Mouse (Mus musculus) neutrophil, adult 5-6 weeks (primary cell): ENCODE measurements at regions not wholly inside any gene's neighbourhood (a gene's known extent, or its start where the extent isn't known, plus 50 kb on each side); places are given as distances from the start of the nearest gene placed in this dataset.

Experiments
- ATAC-seq: fragments of 151-379, 151-347 bp; 2 replicates; pipeline ENCODE4 v1.8.0; 2017; ENCODE audit warnings: mild to moderate bottlenecking, moderate TSS enrichment; ENCODE audit not compliant: insufficient number of reproducible peaks, poor library complexity, low FRiP score, severe bottlenecking; ENCODE audit errors: extremely low read depth

DNA sequence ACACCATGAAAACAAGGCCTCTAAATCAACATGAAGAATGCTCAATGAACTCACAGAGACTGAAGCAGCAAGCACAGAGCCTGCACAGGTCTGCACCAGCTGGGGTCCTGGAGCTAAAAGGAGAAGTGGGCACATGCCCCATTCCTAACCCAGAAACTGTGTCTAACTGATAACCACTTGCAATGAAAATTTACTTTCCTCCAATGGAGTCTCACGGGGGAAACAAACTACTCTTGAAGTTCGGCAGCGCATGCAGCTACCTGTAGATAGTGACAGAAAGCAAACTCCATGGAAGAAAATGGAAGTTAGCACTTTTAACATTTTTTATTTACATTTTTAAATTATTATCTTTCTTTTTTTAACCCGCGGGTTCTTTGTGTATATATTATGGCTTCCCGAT, 76.8 kb upstream of the Akap6 start:
- no peak for ATAC-seq

DNA sequence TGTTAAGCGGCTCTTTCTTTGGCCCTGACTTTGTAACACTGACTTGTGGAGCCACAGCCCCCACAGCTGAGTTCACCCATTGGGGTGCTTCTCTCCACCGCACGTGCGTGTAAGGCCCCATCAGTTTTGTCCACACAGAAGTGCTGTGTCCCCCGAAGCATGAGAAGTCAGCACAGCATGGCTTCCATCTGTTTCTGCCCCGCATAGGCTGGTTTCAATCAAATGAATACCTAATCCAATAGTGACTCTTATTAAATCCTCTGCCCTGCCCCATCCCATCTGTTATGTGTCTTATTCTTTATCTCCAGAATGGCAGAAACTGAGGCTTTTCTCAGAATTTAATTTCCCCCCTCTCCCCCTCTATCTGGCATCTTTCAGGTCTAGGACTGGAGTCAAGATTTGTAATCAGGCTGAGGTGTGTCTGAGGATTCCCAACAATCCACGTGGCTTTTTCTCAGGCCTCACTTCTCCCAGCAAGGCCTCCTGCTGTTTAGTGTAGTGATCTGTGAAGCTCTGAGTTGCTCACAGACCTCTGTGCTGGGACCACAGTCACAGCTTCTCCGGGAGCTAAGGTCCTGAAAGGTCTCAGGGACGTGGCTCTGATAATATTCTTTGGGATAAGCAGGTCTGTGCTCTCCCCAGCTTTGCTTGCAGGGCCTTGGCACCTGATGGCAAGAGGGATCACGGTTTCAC, 75.6 kb upstream of the Akap6 start:
- ATAC-seq, result no peak

DNA sequence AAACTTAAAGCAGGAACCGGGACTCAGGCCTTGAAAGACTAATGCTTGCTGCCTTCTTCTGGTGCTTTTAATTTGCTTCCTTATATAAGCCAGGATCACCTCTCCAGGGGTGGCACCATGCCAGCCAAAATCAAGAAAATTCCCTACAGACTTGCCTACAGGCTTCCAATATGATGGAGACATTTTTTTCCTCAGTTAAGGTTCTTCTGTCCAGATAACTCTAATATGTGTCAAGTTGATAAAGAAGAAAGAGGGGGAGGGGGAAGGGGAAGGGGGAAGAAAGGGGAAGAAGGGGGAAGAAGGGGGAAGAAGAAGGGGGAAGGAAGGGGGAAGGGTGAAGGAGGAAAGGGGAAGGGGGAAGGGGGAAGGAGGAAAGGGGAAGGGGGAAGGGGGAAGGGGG, 74.3 kb upstream of the Akap6 start:
- 0 out of 2 replicates have a peak, but pooled peaks have one; percentile 8 for ATAC-seq

DNA sequence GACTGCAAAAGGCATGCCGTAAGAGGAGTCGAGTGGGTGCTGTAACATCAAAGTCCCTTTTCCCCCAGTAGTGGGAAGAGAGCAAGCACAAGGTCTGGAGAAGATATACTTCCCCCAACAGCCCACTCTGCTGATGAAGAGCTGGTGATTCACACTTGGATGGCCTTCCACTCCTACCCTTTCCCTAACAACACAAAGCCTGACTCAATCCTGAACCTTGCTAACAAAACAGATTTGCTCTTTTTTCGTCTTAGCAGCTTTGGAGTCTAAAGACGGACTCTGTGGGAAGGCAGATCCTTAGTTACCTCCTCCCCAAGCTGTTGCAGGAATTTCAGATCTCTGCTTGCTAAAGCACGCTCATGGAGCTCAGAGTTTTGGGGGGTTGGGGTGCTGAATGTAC, 70.4 kb upstream of the Akap6 start:
- no peak for ATAC-seq

DNA sequence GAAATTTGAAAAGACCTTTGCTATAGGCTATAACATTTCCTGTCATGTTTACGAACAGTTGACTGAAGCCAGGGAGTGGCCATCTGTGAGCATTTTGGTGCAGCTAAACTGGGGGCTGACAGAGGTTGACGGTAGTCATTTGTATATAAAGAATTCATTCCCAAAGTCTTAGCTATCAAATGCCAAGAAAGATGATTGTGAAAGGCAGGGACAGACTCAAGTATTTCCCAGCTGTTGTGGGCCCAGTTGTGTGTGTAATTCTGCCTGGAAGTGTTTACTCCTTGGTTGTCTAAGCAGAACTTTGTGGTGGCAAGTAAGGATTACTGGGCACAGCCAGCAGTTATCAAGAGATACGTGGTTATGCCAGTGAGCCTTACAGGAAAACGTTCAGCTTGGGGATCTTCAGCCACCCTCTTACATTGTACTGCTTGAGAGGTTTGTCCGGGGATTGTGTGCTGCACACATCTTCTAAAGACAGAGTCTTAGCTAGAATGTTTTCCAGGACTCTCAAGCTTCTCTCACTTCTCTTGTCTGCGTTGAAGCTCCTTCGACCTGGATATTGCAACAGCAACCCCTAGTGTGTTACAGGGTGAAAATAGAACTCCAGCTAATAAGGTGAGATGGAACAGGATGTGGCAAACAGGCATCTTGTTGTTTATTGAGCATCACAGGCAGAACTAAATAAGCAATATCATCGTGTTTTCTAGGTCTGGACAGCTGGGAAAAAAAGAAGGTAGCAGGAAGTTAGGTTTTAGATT, 63.9 kb upstream of the Akap6 start:
- 0 out of 2 replicates have a peak, but pooled peaks have one; percentile 27 for ATAC-seq

DNA sequence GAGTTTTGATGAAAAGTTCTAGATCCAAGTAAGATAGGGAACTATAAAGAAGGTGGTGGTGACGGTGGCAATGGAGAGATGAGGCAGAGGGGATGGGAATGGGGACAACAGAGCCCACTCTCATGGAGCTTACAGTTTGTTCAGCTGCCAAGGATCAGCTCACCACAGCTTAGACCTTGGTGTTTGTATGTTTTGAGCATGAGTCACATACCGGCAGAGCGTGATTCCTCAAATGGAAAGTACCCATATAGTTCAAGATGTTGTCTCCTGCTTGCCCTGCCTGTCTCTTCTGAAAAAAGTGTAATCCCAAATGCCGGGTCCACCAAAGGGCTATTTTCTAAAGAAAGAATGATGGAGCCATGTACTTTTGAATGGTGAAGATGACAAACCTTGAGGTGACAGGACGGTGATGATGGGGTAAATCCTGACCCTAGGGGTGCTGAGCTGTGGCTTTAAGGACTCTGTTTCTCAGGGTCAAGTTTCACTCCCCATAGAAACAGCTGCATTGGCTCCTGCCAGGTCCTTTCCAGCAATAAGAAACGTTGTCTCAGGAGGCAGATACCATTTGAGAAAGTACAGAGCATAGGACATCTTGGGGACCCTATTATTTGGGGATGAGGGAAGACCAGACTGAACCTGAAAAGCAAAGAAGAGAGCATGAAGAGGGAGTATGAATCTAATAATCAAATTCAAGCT, 62.8 kb upstream of the Akap6 start:
- no peak for ATAC-seq

DNA sequence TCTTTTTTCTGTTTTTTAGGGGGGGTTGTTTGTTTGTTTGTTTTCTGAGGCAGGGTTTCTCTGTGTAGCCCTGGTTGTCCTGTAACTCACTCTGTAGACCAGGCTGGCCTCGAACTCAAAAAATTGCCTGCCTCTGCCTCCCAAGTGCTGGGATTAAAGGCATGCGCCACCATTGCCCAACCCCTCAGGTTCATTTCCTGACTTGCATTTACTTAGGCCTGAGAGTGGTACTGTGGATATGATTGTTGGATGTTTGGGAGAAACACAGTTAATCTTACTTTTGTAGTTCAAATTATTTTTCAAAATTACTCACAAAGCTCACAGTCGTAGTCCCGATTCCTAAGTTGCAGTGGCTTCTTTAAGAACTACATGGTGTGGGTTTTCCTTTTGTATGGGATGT, 62.3 kb upstream of the Akap6 start:
- ATAC-seq, result no peak

DNA sequence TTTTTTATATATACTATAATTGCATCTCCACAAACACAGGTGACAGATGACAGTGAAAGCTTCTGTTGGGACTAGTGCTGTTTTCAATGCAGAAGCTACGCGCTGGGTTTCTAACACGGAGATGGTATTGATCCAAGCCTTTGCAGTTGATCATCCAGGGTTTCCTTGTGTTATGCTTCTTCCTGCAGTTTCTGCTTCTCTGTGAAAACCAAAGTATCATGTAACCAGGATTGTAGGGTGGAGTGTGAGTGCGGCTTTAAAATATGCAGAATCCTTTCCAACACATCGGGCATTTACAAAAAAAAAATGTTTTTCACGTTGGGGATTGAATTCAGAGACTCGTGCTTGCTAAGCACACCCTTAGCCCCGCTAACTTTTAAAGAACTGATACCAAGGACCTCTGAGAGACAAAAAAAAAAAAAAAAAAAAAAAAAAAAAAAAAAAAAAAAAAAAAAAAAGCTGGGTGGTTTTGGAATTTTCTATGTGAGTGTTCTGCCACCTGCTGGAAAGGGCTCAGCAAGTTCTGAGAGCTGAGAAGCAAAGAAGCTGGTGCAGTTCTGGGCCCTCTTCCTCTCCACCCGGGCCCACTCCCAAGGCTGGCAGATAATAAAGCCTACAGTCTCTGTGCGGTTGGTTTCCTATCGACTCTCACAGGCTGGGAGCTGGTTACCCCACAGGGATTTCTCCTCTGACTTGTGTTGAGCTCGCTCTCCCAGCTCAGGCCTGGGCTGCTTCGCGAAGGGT, 61.5 kb upstream of the Akap6 start:
- peak; percentile 77 for ATAC-seq

DNA sequence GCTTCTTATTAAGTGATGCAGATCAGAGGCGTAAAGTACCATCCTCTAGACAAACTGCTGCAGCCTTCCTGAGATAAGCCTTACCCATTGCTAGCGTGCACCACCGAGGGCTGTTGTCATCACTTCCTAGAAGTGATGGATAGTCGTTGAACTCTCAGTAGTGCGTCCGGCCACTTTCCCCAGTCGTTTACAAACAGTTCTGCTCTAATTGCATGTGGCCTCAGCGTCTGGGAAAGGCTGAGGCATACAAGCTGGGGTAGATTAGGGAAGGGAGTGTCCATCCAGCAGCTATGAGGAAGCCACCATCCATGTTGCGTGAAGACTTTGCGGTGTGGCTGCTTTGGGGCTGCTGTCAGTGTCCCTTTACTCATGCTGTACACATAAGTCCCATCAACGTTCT, 60.7 kb upstream of the Akap6 start:
- ATAC-seq, result no peak

DNA sequence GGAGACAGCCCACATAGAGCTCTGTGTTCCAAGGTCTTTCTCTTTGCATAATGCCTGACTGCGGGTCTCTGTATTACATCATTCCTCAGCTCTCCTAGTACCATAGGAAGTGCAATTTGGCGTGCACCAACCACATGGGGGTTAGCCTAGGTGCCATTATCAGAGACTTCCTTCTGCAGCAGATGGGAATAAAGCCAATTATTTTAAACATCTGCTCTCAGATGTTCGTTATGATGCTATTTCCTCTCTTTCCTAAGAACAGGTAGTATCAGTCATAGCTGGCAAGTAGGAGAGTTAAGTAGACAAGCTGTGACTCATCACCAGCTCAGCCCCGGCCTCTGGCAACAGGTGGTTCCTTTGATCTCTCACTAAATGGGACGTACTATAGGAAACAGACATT, 55.1 kb upstream of the Akap6 start:
- no peak for ATAC-seq
